Mouse (Mus musculus) midbrain, embryonic 14.5 days (tissue): ENCODE results near the gene G430095P16Rik. TPM values are rescaled to one million over a fixed set of nuclear protein-coding genes. Genes with fewer than 3 reads are reported as not detected.

Source experiments
- ATAC-seq: fragments of 200-750 bp; cut with Nextera tagmentation; 2 replicates; pipeline ENCODE4 v1.8.0; 2017; ENCODE audit warnings: moderate number of reproducible peaks, moderate library complexity; ENCODE audit not compliant: low FRiP score, low TSS enrichment
- DNase-seq: peaks from one replicate; pipeline ENCODE4 v3.0.0-alpha.2; 2015
- H3K27ac ChIP-seq: fragments of 300-500 bp; sonication (generic); replicated peaks from 2 replicates; pipeline ENCODE4 v1.5.1; 2014; ENCODE audit warnings: mild to moderate bottlenecking, low read depth, low read length, moderate library complexity
- H3K27me3 ChIP-seq: fragments of 300-500 bp; sonication (generic); 2 replicates; pipeline ENCODE4 v1.6.1; 2014; ENCODE audit warnings: low read length, control low read depth, mixed read lengths; ENCODE audit not compliant: control insufficient read depth, insufficient read depth
- H3K36me3 ChIP-seq: fragments of 300-500 bp; sonication (generic); 2 replicates; pipeline ENCODE4 v1.6.1; 2014; ENCODE audit warnings: low read length, control low read depth; ENCODE audit not compliant: control insufficient read depth, insufficient read depth
- H3K4me1 ChIP-seq: fragments of 300-500 bp; sonication (generic); 2 replicates; pipeline ENCODE4 v1.6.1; 2014; ENCODE audit warnings: mild to moderate bottlenecking, antibody characterized with exemption, low read length, control low read depth; ENCODE audit not compliant: control insufficient read depth, insufficient read depth
- H3K4me2 ChIP-seq: fragments of 300-500 bp; sonication (generic); 2 replicates; pipeline ENCODE4 v1.6.1; 2014; ENCODE audit warnings: mild to moderate bottlenecking, low read length, moderate library complexity
- H3K4me3 ChIP-seq: fragments of 300-500 bp; sonication (generic); replicated peaks from 2 replicates; pipeline ENCODE4 v1.5.1; 2014; ENCODE audit warnings: low read depth, low read length
- H3K9ac ChIP-seq: fragments of 300-500 bp; sonication (generic); replicated peaks from 2 replicates; pipeline ENCODE4 v1.6.1; 2014; ENCODE audit warnings: mild to moderate bottlenecking, low read length, moderate library complexity
- H3K9me3 ChIP-seq: fragments of 300-500 bp; sonication (generic); 2 replicates; pipeline ENCODE4 v1.6.1; 2016; ENCODE audit warnings: low read length, control low read depth, mixed read lengths; ENCODE audit not compliant: control insufficient read depth
- WGBS: fragments of 180-500 bp; shearing (Covaris S2); extraction: QIAGEN DNeasy Blood & Tissue Kit; methylation state at CpG from one replicate; pipeline ENCODE4 v1.1.7; 2014; 5-methylcytosine and 5-hydroxymethylcytosine counted together
- polyA plus RNA-seq: library from polyadenylated mRNA; unstranded; fragments of >200 nt; fragmentation: Nextera tagmentation; extraction: Ambion mirVana; gene quantifications from 2 replicates; pipeline ENCODE4 v1.2.1, GENCODE M21; 2014

The G430095P16Rik gene
- polyA plus RNA-seq, 1 experiment from 2014 or later = 0.91 TPM

DNA sequence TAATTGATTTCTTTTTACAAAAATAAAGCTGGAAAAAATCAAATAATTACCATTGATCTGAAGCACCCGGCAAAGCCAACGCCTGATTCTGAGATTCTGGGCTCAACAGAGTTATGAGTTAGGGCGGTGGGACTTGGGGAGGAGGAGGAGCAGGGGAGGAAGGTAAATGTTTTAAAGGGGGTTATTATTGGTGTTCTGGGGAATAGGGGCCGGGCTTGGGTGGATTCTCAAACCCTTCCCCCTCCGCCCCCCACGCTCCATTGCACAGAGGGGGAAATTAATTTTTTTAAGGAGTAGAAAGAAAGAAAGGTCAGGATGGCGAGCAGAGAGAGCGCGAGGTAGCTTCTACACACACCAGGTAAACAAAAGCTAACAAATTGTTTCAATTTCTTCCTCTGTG, 50.5 kb downstream of the G430095P16Rik start:
- no peaks in the 10 kb centered on the region for H3K36me3 ChIP-seq
- no peaks in the 10 kb centered on the region for H3K9me3 ChIP-seq
- peak overlapping the region; percentile 24 for H3K4me3 ChIP-seq
- H3K4me2 ChIP-seq = peak overlapping the region; percentile 50
- peaks cover 53% of the 10 kb centered on the region for H3K27me3 ChIP-seq
- peak overlapping the region; percentile 42 for H3K9ac ChIP-seq
- H3K4me1 ChIP-seq = peaks cover 11% of the 10 kb centered on the region
- DNase-seq (no peak), ATAC-seq (no peak)
- peak overlapping the region; percentile 33 for H3K27ac ChIP-seq
- WGBS = 1% methylated on average over 9 of the region's 9 CpGs

- peak overlapping the region; percentile 33 for H3K27ac ChIP-seq
- no peaks in the 10 kb centered on the region for H3K9me3 ChIP-seq
- WGBS = under 1% methylated on average over 19 of the region's 19 CpGs
- H3K36me3 ChIP-seq = no peaks in the 10 kb centered on the region
- H3K4me3 ChIP-seq = peak overlapping the region; percentile 24
- H3K27me3 ChIP-seq = peaks cover 58% of the 10 kb centered on the region
- H3K4me1 ChIP-seq = peaks cover 11% of the 10 kb centered on the region
- peak; percentile 82 for DNase-seq
- H3K4me2 ChIP-seq = peak overlapping the region; percentile 50
- peak; percentile 81 for ATAC-seq
- H3K9ac ChIP-seq = peak overlapping the region; percentile 42
These were observed 51.0 kb downstream of the G430095P16Rik start for GRCm38 (mm10) chr8:84773833-84774232.

- WGBS = 3% methylated on average over 10 of the region's 10 CpGs
- DNase-seq = peak; percentile 72
- peak; percentile 51; the same call in 1 of the 2 replicates for ATAC-seq
- H3K9ac ChIP-seq = no peak overlapping the region
- H3K9me3 ChIP-seq = no peaks in the 10 kb centered on the region
- H3K27me3 ChIP-seq = peaks cover 65% of the 10 kb centered on the region
- peaks cover 14% of the 10 kb centered on the region for H3K4me1 ChIP-seq
- H3K4me3 ChIP-seq = no peak overlapping the region
- H3K27ac ChIP-seq = peak overlapping the region; percentile 85
- peak overlapping the region; percentile 50 for H3K4me2 ChIP-seq
- H3K36me3 ChIP-seq = no peaks in the 10 kb centered on the region
These were observed 51.7 kb downstream of the G430095P16Rik start for GRCm38 (mm10) chr8:84774473-84774911.

DNA sequence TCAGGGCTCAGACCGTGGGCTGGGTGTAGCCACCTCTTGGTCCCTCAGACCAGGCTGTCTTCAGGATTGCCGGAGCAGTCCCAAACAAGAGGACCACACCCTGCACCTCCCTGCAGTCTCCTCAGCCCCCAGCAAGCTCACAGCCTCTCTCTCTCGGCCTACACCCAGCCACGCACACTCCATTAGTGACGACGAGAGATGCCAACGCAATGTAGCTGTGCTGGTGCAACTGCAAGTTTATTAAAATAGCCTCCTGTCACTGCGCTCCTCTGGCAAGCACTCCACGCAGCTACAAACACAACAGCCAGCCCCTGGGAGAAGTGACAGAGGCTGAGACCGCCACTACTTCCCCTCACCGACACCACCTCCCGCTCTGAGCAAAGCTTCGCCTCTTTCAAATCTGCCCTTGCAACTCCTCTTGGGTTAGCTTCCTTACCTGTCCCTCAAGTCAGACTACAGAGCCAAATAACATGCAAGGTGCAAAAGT, 52.3 kb downstream of the G430095P16Rik start:
- peaks cover 71% of the 10 kb centered on the region for H3K27me3 ChIP-seq
- H3K9ac ChIP-seq = peak overlapping the region; percentile 34; the same call in 1 of the 2 replicates
- H3K4me2 ChIP-seq = peak overlapping the region; percentile 50
- no peak for DNase-seq
- H3K4me1 ChIP-seq = peaks cover 17% of the 10 kb centered on the region
- H3K36me3 ChIP-seq = no peaks in the 10 kb centered on the region
- no peaks in the 10 kb centered on the region for H3K9me3 ChIP-seq
- 5% methylated on average over 13 of the region's 13 CpGs for WGBS
- no peak overlapping the region for H3K4me3 ChIP-seq
- ATAC-seq = no peak
- peak overlapping the region; percentile 85 for H3K27ac ChIP-seq

DNA sequence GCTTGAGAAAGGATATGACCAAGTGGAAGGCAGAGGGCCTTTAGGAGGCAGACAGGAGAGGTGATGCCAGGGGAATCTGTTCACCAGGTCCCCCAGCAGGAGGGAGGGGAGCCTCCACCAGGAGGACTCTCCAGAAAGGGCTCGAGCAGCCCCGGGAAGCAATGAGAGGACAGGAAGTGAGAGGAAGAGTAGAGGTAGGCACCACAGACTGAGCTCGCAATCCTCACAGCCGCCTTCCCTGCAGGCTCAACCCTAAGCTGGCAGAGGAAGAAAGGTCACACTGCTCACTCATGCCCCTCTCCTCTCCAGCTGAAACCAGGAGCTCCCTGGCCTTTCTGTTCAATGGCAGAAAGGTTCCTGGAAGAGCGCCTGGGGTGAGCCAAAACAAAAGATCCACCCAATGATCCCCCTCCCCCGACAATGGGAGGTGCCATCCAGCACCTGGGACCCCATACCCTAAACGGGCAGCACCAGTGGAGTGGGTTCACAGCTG, 52.9 kb downstream of the G430095P16Rik start:
- peak overlapping the region; percentile 85 for H3K27ac ChIP-seq
- H3K36me3 ChIP-seq = no peaks in the 10 kb centered on the region
- DNase-seq (no peak), ATAC-seq (no peak)
- H3K4me3 ChIP-seq = no peak overlapping the region
- WGBS = 8% methylated on average over 7 of the region's 7 CpGs
- H3K9me3 ChIP-seq = no peaks in the 10 kb centered on the region
- H3K4me1 ChIP-seq = peaks cover 17% of the 10 kb centered on the region
- peak overlapping the region; percentile 34; the same call in 1 of the 2 replicates for H3K9ac ChIP-seq
- H3K4me2 ChIP-seq = peak overlapping the region; percentile 50
- peaks cover 73% of the 10 kb centered on the region for H3K27me3 ChIP-seq

Other genes starting within 250 kb of the G430095P16Rik start
- 15.5 and 16.0 TPM in 2 replicates for gene Ier2, start 60.2 kb upstream of the G430095P16Rik start, polyA plus RNA-seq
- 56.9 and 59.6 TPM in 2 replicates for gene Trmt1, start 36.7 kb upstream of the G430095P16Rik start, polyA plus RNA-seq
- gene Nacc1, start 35.1 kb upstream of the G430095P16Rik start, polyA plus RNA-seq = 19.1 and 20.2 TPM in 2 replicates
- gene Lyl1, start 21.6 kb upstream of the G430095P16Rik start, polyA plus RNA-seq = 1.5 and 3.8 TPM in 2 replicates
- gene Nfix, start 77.3 kb downstream of the G430095P16Rik start, polyA plus RNA-seq = 45.9 and 49.8 TPM in 2 replicates
- gene Dand5, start 99.8 kb downstream of the G430095P16Rik start, polyA plus RNA-seq = 9.9 and 12.7 TPM in 2 replicates
- 32.7 and 35.8 TPM in 2 replicates for gene Gadd45gip1, start 108.5 kb downstream of the G430095P16Rik start, polyA plus RNA-seq
- gene Rad23a, start 117.7 kb downstream of the G430095P16Rik start, polyA plus RNA-seq = 83.4 and 84.3 TPM in 2 replicates
- 434 and 525 TPM in 2 replicates for gene Calr, start 123.9 kb downstream of the G430095P16Rik start, polyA plus RNA-seq
- 95.6 and 111 TPM in 2 replicates for gene Farsa, start 134.0 kb downstream of the G430095P16Rik start, polyA plus RNA-seq
- 17.4 and 27.4 TPM in 2 replicates for gene Syce2, start 149.1 kb downstream of the G430095P16Rik start, polyA plus RNA-seq
- 22.4 and 25.9 TPM in 2 replicates for gene Gcdh, start 170.9 kb downstream of the G430095P16Rik start, polyA plus RNA-seq
- 0.19 and 0.63 TPM in 2 replicates for gene Klf1, start 178.9 kb downstream of the G430095P16Rik start, polyA plus RNA-seq
- 4.0 and 5.4 TPM in 2 replicates for gene Dnase2a, start 185.6 kb downstream of the G430095P16Rik start, polyA plus RNA-seq
- 69.5 and 69.9 TPM in 2 replicates for gene Mast1, start 214.4 kb downstream of the G430095P16Rik start, polyA plus RNA-seq
- gene Rtbdn, start 224.0 kb downstream of the G430095P16Rik start, polyA plus RNA-seq = 0.99 and 1.4 TPM in 2 replicates
- gene Gm49661, start 246.4 kb downstream of the G430095P16Rik start, polyA plus RNA-seq = not detected in 2 replicates
- 1,531 and 1,588 TPM in 2 replicates for gene Prdx2, start 246.6 kb downstream of the G430095P16Rik start, polyA plus RNA-seq
- gene Rnaseh2a, start 246.8 kb downstream of the G430095P16Rik start, polyA plus RNA-seq = 51.7 and 54.4 TPM in 2 replicates